Mouse (Mus musculus): ENCODE measurements at regions not wholly inside any gene's neighbourhood (a gene's known extent, or its start where the extent isn't known, plus 50 kb on each side); places are given as distances from the start of the nearest gene placed in this dataset.

- no peak for TF ChIP-seq EP300 (IDR thresholded peaks at IDR 0.05; ENCODE audit: insufficient read depth, low read depth, low read length)
- no peak for TF ChIP-seq CTCF (IDR thresholded peaks at IDR 0.05)
Observed at GRCm38 (mm10) chr8:76768302-76768701, 130.9 kb upstream of the Nr3c2 start.
